Mouse (Mus musculus) olfactory bulb, adult 2 months (tissue): ENCODE data around the gene Slamf9.

Source experiments
- CTCF ChIP-seq: fragments of 200-500 bp; IDR thresholded peaks from 2 replicates; pipeline ENCODE4 v1.5.1; 2012; ENCODE audit warnings: low read depth, mild to moderate bottlenecking, low read length, moderate library complexity; ENCODE audit not compliant: insufficient read depth
- POLR2A ChIP-seq: fragments of 200-500 bp; IDR thresholded peaks from 2 replicates; pipeline ENCODE4 v1.6.1; 2012; ENCODE audit warnings: mild to moderate bottlenecking, low read depth, low read length, moderate library complexity; ENCODE audit not compliant: insufficient read depth

- no peak for TF ChIP-seq CTCF
- no peak for TF ChIP-seq POLR2A
Measured at GRCm38 (mm10) chr1:172430731-172431220, 44.4 kb upstream of the Slamf9 start.
